Mouse (Mus musculus): ENCODE results near the gene Mrc1.

GRCm38 (mm10) chr2:14224387-14224786 is 4.8 kb upstream of the Mrc1 start:
- TF ChIP-seq POLR2A (IDR thresholded peaks at IDR 0.05; ENCODE audit: extremely low read depth, insufficient read depth, low read length) (no peak), CTCF (IDR thresholded peaks at IDR 0.05; ENCODE audit: extremely low read depth, insufficient read depth, low read length) (no peak)

All from cortical plate, adult 2 months (tissue).